Mouse (Mus musculus) hindbrain, embryonic 11.5 days (tissue): ENCODE measurements around the gene Nynrin. TPM values are rescaled to one million over a fixed set of nuclear protein-coding genes. Genes with fewer than 3 reads are reported as not detected.
A peak's percentile ranks its signal among the peaks of the same experiment; 100 is the strongest.

Experiments used
- ATAC-seq: fragments of 200-750 bp; cut with Nextera tagmentation; 2 replicates; pipeline ENCODE4 v1.8.0; 2017; ENCODE audit warnings: mild to moderate bottlenecking, moderate TSS enrichment, moderate library complexity; ENCODE audit not compliant: low FRiP score
- DNase-seq: peaks from one replicate; pipeline ENCODE4 v3.0.0-alpha.2; 2015; ENCODE audit warnings: low spot score
- H3K27ac ChIP-seq: fragments of 300-500 bp; sonication (generic); 2 replicates; pipeline ENCODE4 v1.5.1; 2014; ENCODE audit warnings: mild to moderate bottlenecking, low read depth, low read length
- H3K27me3 ChIP-seq: fragments of 300-500 bp; sonication (generic); 2 replicates; pipeline ENCODE4 v1.6.1; 2014; ENCODE audit warnings: mild to moderate bottlenecking, low read length, moderate library complexity, mixed read lengths; ENCODE audit not compliant: control insufficient read depth, insufficient read depth
- H3K36me3 ChIP-seq: fragments of 300-500 bp; sonication (generic); 2 replicates; pipeline ENCODE4 v1.6.1; 2014; ENCODE audit warnings: mild to moderate bottlenecking, low read length, moderate library complexity, mixed read lengths; ENCODE audit not compliant: control insufficient read depth, insufficient read depth
- H3K4me1 ChIP-seq: fragments of 300-500 bp; sonication (generic); replicated peaks from 2 replicates; pipeline ENCODE4 v1.6.1; 2014; ENCODE audit warnings: low read length, mixed read lengths; ENCODE audit not compliant: control insufficient read depth, insufficient read depth
- H3K4me2 ChIP-seq: fragments of 300-500 bp; sonication (generic); replicated peaks from 2 replicates; pipeline ENCODE4 v1.6.1; 2014; ENCODE audit warnings: mild to moderate bottlenecking, low read depth, low read length
- H3K4me3 ChIP-seq: fragments of 300-500 bp; sonication (generic); 2 replicates; pipeline ENCODE4 v1.5.1; 2014; ENCODE audit warnings: low read depth, low read length
- H3K9ac ChIP-seq: fragments of 300-500 bp; sonication (generic); 2 replicates; pipeline ENCODE4 v1.6.1; 2014; ENCODE audit warnings: low read depth, low read length
- H3K9me3 ChIP-seq: fragments of 300-500 bp; sonication (generic); 2 replicates; pipeline ENCODE4 v1.6.1; 2016; ENCODE audit warnings: low read length; ENCODE audit not compliant: control insufficient read depth
- WGBS: fragments of 180-500 bp; shearing (Covaris S2); extraction: QIAGEN DNeasy Blood & Tissue Kit; methylation state at CpG from one replicate; pipeline ENCODE4 v1.1.7; 2014; 5-methylcytosine and 5-hydroxymethylcytosine counted together
- polyA plus RNA-seq: library from polyadenylated mRNA; unstranded; fragments of >200 nt; fragmentation: Nextera tagmentation; extraction: Ambion mirVana; gene quantifications from 2 replicates; pipeline ENCODE4 v1.2.1, GENCODE M21; 2014

The Nynrin gene
- polyA plus RNA-seq, 1 experiment from 2014 or later = 8.3 TPM

- peaks cover 9% of the 10 kb centered on the region for H3K27me3 ChIP-seq
- DNase-seq (peak; percentile 54), ATAC-seq (no peak)
- peak overlapping the region; percentile 86 for H3K27ac ChIP-seq
- H3K4me2 ChIP-seq = peak overlapping the region; percentile 80
- H3K4me1 ChIP-seq = peaks cover 8% of the 10 kb centered on the region; the same call in 1 of the 2 replicates
- peak overlapping the region; percentile 44 for H3K4me3 ChIP-seq
- H3K9me3 ChIP-seq = no peaks in the 10 kb centered on the region
- under 1% methylated on average over 27 of the region's 32 CpGs for WGBS
- peak overlapping the region; percentile 73 for H3K9ac ChIP-seq
- H3K36me3 ChIP-seq = no peaks in the 10 kb centered on the region
Observed at GRCm38 (mm10) chr14:55824481-55825215, 29.2 kb upstream of the Nynrin start.

GRCm38 (mm10) chr14:55825216-55826051, 28.4 kb upstream of the Nynrin start:
- H3K27me3 ChIP-seq = peaks cover 9% of the 10 kb centered on the region
- peak overlapping the region; percentile 71 for H3K9ac ChIP-seq
- H3K4me1 ChIP-seq = peaks cover 8% of the 10 kb centered on the region; the same call in 1 of the 2 replicates
- DNase-seq (peak; percentile 73), ATAC-seq (peak; percentile 13; the same call in 1 of the 2 replicates)
- H3K4me2 ChIP-seq = peak overlapping the region; percentile 80
- no peaks in the 10 kb centered on the region for H3K9me3 ChIP-seq
- no peaks in the 10 kb centered on the region for H3K36me3 ChIP-seq
- WGBS = 0% methylated on average over 19 of the region's 37 CpGs
- peak overlapping the region; percentile 70 for H3K27ac ChIP-seq
- H3K4me3 ChIP-seq = peak overlapping the region; percentile 44

GRCm38 (mm10) chr14:55826142-55826541, 27.7 kb upstream of the Nynrin start:
- 1% methylated on average over 14 of the region's 15 CpGs for WGBS
- ATAC-seq (no peak), DNase-seq (no peak)
- Histone ChIP-seq H3K4me1 (peaks cover 8% of the 10 kb centered on the region; the same call in 1 of the 2 replicates), H3K4me3 (peak overlapping the region; percentile 44), H3K27me3 (peaks cover 9% of the 10 kb centered on the region), H3K4me2 (peak overlapping the region; percentile 80), H3K27ac (no peak overlapping the region), H3K36me3 (no peaks in the 10 kb centered on the region), H3K9ac (peak overlapping the region; percentile 52; the same call in 1 of the 2 replicates), H3K9me3 (no peaks in the 10 kb centered on the region)

GRCm38 (mm10) chr14:55826551-55827340, 27.1 kb upstream of the Nynrin start:
- peak overlapping the region; percentile 44 for H3K4me3 ChIP-seq
- DNase-seq (peak; percentile 56), ATAC-seq (no peak)
- 7% methylated on average over 40 of the region's 41 CpGs for WGBS
- H3K36me3 ChIP-seq = no peaks in the 10 kb centered on the region
- H3K27me3 ChIP-seq = peaks cover 9% of the 10 kb centered on the region
- peaks cover 8% of the 10 kb centered on the region; the same call in 1 of the 2 replicates for H3K4me1 ChIP-seq
- peak overlapping the region; percentile 80 for H3K4me2 ChIP-seq
- no peak overlapping the region for H3K27ac ChIP-seq
- no peaks in the 10 kb centered on the region for H3K9me3 ChIP-seq
- H3K9ac ChIP-seq = peak overlapping the region; percentile 52; the same call in 1 of the 2 replicates

- peaks cover 9% of the 10 kb centered on the region for H3K27me3 ChIP-seq
- H3K36me3 ChIP-seq = no peaks in the 10 kb centered on the region
- peaks cover 8% of the 10 kb centered on the region; the same call in 1 of the 2 replicates for H3K4me1 ChIP-seq
- H3K4me3 ChIP-seq = no peak overlapping the region
- no peak overlapping the region for H3K4me2 ChIP-seq
- 32% methylated on average over 3 of the region's 3 CpGs for WGBS
- H3K9ac ChIP-seq = no peak overlapping the region
- ATAC-seq (no peak), DNase-seq (no peak)
- no peak overlapping the region for H3K27ac ChIP-seq
- no peaks in the 10 kb centered on the region for H3K9me3 ChIP-seq
Observed at GRCm38 (mm10) chr14:55828716-55829263, 25.0 kb upstream of the Nynrin start.

GRCm38 (mm10) chr14:55829854-55830253, 24.0 kb upstream of the Nynrin start:
- no peaks in the 10 kb centered on the region for H3K9me3 ChIP-seq
- DNase-seq (no peak), ATAC-seq (no peak)
- no peak overlapping the region for H3K27ac ChIP-seq
- no peak overlapping the region for H3K4me3 ChIP-seq
- H3K36me3 ChIP-seq = no peaks in the 10 kb centered on the region
- no peak overlapping the region for H3K4me2 ChIP-seq
- peaks cover 9% of the 10 kb centered on the region for H3K27me3 ChIP-seq
- WGBS = 87% methylated on average over 16 of the region's 16 CpGs
- H3K4me1 ChIP-seq = peaks cover 6% of the 10 kb centered on the region; the same call in 1 of the 2 replicates
- H3K9ac ChIP-seq = no peak overlapping the region

GRCm38 (mm10) chr14:55830331-55830730, 23.5 kb upstream of the Nynrin start:
- WGBS = 89% methylated on average over 4 of the region's 4 CpGs

GRCm38 (mm10) chr14:55833126-55833525, 20.7 kb upstream of the Nynrin start:
- Histone ChIP-seq H3K4me2 (no peak overlapping the region), H3K27me3 (no peaks in the 10 kb centered on the region), H3K4me1 (no peaks in the 10 kb centered on the region), H3K36me3 (no peaks in the 10 kb centered on the region), H3K27ac (no peak overlapping the region), H3K9ac (no peak overlapping the region), H3K9me3 (no peaks in the 10 kb centered on the region), H3K4me3 (no peak overlapping the region)
- DNase-seq (no peak), ATAC-seq (no peak)
- 82% methylated on average over 4 of the region's 4 CpGs for WGBS

More at GRCm38 (mm10) chr14:55830331-55830730, 23.5 kb upstream of the Nynrin start:
- Histone ChIP-seq H3K9me3 (no peaks in the 10 kb centered on the region), H3K36me3 (no peaks in the 10 kb centered on the region), H3K27me3 (peaks cover 7% of the 10 kb centered on the region), H3K27ac (no peak overlapping the region), H3K9ac (no peak overlapping the region), H3K4me2 (no peak overlapping the region), H3K4me1 (0 out of 2 replicates have a peak, but pooled peaks cover 3% of the 10 kb centered on the region), H3K4me3 (no peak overlapping the region)
- ATAC-seq = no peak
- DNase-seq = no peak
